Mouse (Mus musculus) macrophage (primary cell): ENCODE data around the gene Ccdc170. TPM values are rescaled to one million over a fixed set of nuclear protein-coding genes. Genes with fewer than 3 reads are reported as not detected.
"Not testable (repeated sequence)": the region's sequence is repeated elsewhere in the genome, so short reads cannot be mapped to it uniquely, and the experiment has no call there.

Experiments
- H3K27ac ChIP-seq: fragments of 350-480 bp; formaldehyde crosslinking; 2 replicates; pipeline ENCODE4 v1.9.0; 2021
- H3K36me3 ChIP-seq: fragments of 350-480 bp; formaldehyde crosslinking; 2 replicates; pipeline ENCODE4 v1.9.0; 2021; ENCODE audit errors: inconsistent target
- H3K4me3 ChIP-seq: fragments of 350-480 bp; formaldehyde crosslinking; 2 replicates; pipeline ENCODE4 v1.9.0; 2021; ENCODE audit errors: inconsistent target
- H3K79me2 ChIP-seq: fragments of 350-480 bp; formaldehyde crosslinking; 2 replicates; pipeline ENCODE4 v1.9.0; 2021; ENCODE audit errors: inconsistent target
- WGBS: methylation state at CpG from one replicate; pipeline ENCODE4 v1.1.7; 2026; ENCODE audit warnings: inconsistent platforms; ENCODE audit not compliant: missing documents; 5-methylcytosine and 5-hydroxymethylcytosine counted together
- polyA plus RNA-seq: library from polyadenylated mRNA; stranded (reverse); fragments of 250-400 nt; gene quantifications from 3 replicates; pipeline ENCODE4 v1.2.4, GENCODE M21; 2018; ENCODE audit warnings: inconsistent platforms
- total RNA-seq, 78 experiments: library from RNA; depleted of rRNA; stranded (reverse); fragments of 250-400 nt; gene quantifications; 1 replicate in 9 of 78; 2 replicates in 24 of 78; 3 replicates in 43 of 78; 4 replicates in 2 of 78; pipeline ENCODE4 v1.2.4; 2018; ENCODE audit warnings: inconsistent platforms in 56 of 78

Gene Ccdc170
- total RNA-seq (2018; cell fraction: chromatin; rRNA removed), result under 1 TPM in 6 of 26 experiments, not detected in 20; 0.29 to 0.92 (median 0.53) TPM
- under 1 TPM in 4 of 26 experiments, not detected in 22; 0.06 to 0.10 (median 0.07) TPM for total RNA-seq (2018; cell fraction: cytosol; rRNA removed)
- total RNA-seq (2018; cell fraction: nucleus; rRNA removed), result under 1 TPM in 1 of 26 experiments, not detected in 25; 0.29 TPM
- not detected in 3 replicates for polyA plus RNA-seq

- no peaks in the 10 kb centered on the region for H3K36me3 ChIP-seq
- no peaks in the 10 kb centered on the region for H3K79me2 ChIP-seq
- WGBS, result 96% methylated on average over 11 of the region's 11 CpGs
- no peak within 1 kb of the TSS for H3K4me3 ChIP-seq
- H3K27ac ChIP-seq, result no peak within 1 kb of the TSS
Measured at GRCm38 (mm10) chr10:4482355-4482754, at the start of gene Ccdc170. Gene Ccdc170, plus strand, starts transcription at chr10:4482502.

DNA sequence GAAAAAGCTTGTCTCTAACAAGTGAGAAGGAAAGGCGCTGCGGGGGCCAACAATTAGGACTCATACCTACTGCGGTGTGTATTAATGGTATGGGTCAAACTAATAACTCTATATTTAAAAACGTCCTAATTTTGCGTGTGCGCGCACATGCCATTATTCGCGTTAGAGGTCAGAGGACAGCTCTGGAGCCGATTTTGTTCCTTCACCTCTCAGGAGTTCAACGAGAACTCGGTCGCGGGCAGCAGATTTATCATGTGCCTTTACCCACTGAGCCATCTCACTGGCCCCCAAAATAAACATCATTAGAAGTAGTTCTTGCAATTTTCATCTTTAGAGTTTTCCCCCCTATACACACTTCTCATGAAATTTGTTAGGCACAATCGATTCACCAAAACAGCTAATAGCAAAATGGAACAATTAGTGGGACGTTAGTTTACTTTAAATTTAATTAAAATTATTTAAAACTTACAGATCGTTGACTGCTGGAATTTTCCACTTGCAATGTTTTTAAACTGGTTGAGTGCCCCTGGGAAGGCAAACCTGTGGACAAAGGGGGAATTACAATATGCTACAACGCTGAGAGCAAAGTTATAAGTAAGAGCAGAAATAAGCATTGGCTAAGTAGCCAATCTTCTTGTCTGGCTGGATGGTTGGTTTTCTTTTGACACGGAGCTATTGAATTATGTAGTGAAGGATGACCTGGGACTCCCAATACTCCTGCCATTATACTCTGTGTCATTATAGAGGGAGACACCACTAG lies 49.1 kb upstream of the Ccdc170 start:
- H3K36me3 ChIP-seq, result peaks cover 10% of the 10 kb centered on the region; the same call in 1 of the 2 replicates
- 4% methylated on average over 19 of the region's 19 CpGs for WGBS
- H3K4me3 ChIP-seq, result peak overlapping the region; percentile 65
- peak overlapping the region; percentile 78 for H3K27ac ChIP-seq
- peaks cover 42% of the 10 kb centered on the region for H3K79me2 ChIP-seq

DNA sequence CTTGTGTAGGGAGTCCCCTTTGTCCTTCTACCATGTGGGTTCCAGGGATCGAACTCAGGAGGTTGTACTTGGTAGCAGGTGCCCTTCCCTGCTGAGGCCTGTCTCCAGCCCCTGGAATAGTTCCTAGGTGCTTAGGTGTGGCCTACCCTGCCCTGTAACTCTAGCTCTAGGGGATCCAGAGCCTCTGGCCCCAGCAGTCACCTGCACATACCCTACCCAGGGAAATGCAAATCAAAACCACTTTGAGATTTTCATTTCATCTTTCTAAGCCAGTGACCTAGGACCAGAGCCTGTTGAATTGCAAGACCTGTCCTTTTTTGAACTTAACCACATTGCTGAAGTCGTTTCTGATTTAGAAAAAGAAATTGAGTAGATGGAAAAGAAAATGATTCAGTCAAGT lies 48.4 kb upstream of the Ccdc170 start:
- H3K36me3 ChIP-seq, H3K27ac ChIP-seq, H3K4me3 ChIP-seq: not testable (repeated sequence)
- H3K79me2 ChIP-seq, result peaks cover 36% of the 10 kb centered on the region
- 69% methylated on average over 2 of the region's 2 CpGs for WGBS

DNA sequence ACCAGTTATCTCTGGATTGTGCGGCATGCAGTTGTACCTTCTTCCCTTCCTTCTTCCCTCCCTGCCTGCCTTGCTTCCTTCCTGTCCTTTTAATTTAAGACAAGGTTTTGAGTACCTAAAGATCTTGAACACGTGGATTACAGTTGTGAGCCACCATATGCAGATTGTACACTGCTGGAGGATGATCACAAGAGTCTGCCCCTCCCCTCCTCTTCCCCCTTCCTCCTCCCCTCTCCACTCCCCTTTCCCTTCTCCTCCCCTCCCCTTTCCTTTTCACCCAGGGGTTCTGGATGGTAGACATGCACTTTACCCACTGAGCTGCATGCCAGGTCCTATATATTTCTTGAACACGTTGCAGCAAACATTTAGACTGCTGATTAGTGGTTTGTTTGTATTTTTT lies 46.9 kb upstream of the Ccdc170 start:
- WGBS, result 65% methylated on average over 3 of the region's 3 CpGs
- H3K36me3 ChIP-seq, result peaks cover 24% of the 10 kb centered on the region; the same call in 1 of the 2 replicates

GRCm38 (mm10) chr10:4456409-4456808 lies 25.9 kb upstream of the Ccdc170 start:
- WGBS, result 23% methylated on average over 4 of the region's 4 CpGs
- Histone ChIP-seq H3K36me3 (peaks cover 20% of the 10 kb centered on the region), H3K4me3 (no peak overlapping the region)

More for the DNA sequence above, 46.9 kb upstream of the Ccdc170 start:
- Histone ChIP-seq H3K79me2 (peaks cover 25% of the 10 kb centered on the region), H3K27ac (no peak overlapping the region), H3K4me3 (no peak overlapping the region)

DNA sequence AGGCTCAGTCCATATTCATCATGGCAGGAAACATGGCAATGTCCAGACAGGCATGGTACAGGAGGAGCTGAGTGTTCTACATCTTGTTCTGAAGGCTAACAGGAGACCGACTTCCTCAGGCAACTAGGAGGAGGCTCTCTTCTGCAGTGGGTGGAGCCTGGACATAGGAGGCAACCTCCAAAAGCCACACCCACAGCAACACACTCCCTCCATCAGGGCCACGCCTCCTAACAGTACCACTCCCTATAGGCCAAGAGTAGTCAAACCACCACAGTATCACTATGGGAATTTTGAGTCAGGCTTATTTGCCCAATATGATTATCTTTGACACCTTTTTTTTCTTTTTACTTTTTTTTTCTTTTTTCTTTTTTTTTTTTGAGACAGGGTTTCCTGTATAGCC lies 22.1 kb upstream of the Ccdc170 start:
- Histone ChIP-seq H3K4me3 (no peak overlapping the region), H3K36me3 (0 out of 2 replicates have a peak, but pooled peaks cover 3% of the 10 kb centered on the region), H3K79me2 (no peaks in the 10 kb centered on the region), H3K27ac (no peak overlapping the region)
- WGBS, result 96% methylated on average over 2 of the region's 2 CpGs

More at GRCm38 (mm10) chr10:4456409-4456808, 25.9 kb upstream of the Ccdc170 start:
- Histone ChIP-seq H3K27ac (no peak overlapping the region), H3K79me2 (no peaks in the 10 kb centered on the region)

DNA sequence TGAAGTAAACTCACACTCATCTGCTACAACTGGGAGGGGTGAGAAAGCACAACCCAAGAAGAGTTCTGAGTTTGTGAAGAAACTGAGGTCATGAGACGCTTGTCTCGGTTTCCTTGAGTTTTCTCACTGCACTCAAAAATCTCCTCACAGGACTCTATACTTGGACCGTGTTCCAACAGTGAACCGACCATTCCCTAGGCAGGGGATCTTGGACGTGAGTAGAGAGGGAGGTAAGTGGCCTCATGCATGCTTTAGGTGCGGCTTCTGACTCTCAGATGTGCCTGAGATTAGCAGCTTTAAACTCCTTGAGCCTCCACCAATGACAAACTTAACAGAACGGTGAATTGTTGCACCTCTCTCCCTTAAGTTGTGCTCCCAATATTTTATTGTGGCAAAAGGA lies 16.5 kb upstream of the Ccdc170 start:
- Histone ChIP-seq H3K4me3 (no peak overlapping the region), H3K79me2 (no peaks in the 10 kb centered on the region), H3K27ac (no peak overlapping the region), H3K36me3 (no peaks in the 10 kb centered on the region)
- WGBS, result 95% methylated on average over 7 of the region's 7 CpGs

- WGBS, result 53% methylated on average over 3 of the region's 3 CpGs
Measured at GRCm38 (mm10) chr10:4469406-4469805, 12.9 kb upstream of the Ccdc170 start.

GRCm38 (mm10) chr10:4473591-4473993 lies 8.7 kb upstream of the Ccdc170 start:
- 93% methylated on average over 11 of the region's 11 CpGs for WGBS
- Histone ChIP-seq H3K79me2 (no peaks in the 10 kb centered on the region), H3K36me3 (no peaks in the 10 kb centered on the region), H3K27ac (no peak overlapping the region), H3K4me3 (no peak overlapping the region)

More at GRCm38 (mm10) chr10:4469406-4469805, 12.9 kb upstream of the Ccdc170 start:
- H3K4me3 ChIP-seq, result no peak overlapping the region
- no peaks in the 10 kb centered on the region for H3K36me3 ChIP-seq
- no peak overlapping the region for H3K27ac ChIP-seq
- H3K79me2 ChIP-seq, result no peaks in the 10 kb centered on the region

DNA sequence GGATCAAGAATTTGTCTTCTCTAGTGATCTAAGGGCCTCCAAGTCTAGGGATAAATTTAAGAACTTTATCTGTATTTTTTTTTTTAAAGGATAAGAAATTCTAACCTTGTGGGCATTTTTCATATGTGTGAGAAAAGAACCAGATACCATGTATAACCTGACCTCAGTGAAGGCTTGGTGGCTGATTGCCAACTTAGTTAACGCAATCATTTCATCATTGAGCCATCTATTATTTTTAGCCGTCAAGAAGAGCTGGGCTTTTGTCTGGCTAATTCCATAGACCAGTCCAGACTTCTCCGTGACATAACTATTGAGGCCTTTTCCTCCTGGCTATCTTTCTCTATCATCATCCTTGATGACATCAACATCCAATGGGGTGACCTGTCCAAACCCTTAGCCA lies 6.9 kb upstream of the Ccdc170 start:
- no peaks in the 10 kb centered on the region for H3K36me3 ChIP-seq
- 64% methylated on average over 3 of the region's 3 CpGs for WGBS
- H3K4me3 ChIP-seq, result no peak overlapping the region
- no peaks in the 10 kb centered on the region for H3K79me2 ChIP-seq
- no peak overlapping the region for H3K27ac ChIP-seq

- 89% methylated on average over 5 of the region's 5 CpGs for WGBS
- no peak overlapping the region for H3K27ac ChIP-seq
- H3K4me3 ChIP-seq, result no peak overlapping the region
- H3K79me2 ChIP-seq, result no peaks in the 10 kb centered on the region
- no peaks in the 10 kb centered on the region for H3K36me3 ChIP-seq
Measured at GRCm38 (mm10) chr10:4476604-4477003, 5.7 kb upstream of the Ccdc170 start.

- Histone ChIP-seq H3K27ac (no peak overlapping the region), H3K4me3 (no peak overlapping the region), H3K79me2 (no peaks in the 10 kb centered on the region), H3K36me3 (no peaks in the 10 kb centered on the region)
- WGBS, result 100% methylated on average over 3 of the region's 3 CpGs
Measured at GRCm38 (mm10) chr10:4480929-4481328, 1.4 kb upstream of the Ccdc170 start.

DNA sequence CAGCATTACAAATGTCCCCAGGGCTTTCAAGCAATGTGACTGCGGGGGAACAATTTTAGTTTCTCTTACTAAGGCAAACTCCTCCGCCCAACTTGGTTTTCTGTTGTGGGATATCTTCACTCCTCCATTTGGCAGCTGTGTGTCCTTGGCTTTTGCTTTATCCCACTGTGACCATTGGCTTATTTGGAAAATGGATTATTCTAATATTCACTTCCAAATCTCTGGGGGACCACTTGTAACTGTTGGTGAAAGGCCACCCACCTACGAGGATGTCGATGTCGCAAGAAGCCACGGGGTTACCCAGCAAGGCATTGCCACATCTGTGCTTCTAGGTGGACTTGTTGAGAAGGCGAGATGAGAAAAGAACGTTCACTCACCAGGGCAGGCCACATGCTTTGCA lies 607 bp upstream of the Ccdc170 start:
- Histone ChIP-seq H3K27ac (no peak overlapping the region), H3K79me2 (no peaks in the 10 kb centered on the region), H3K4me3 (no peak overlapping the region), H3K36me3 (no peaks in the 10 kb centered on the region)
- 52% methylated on average over 8 of the region's 8 CpGs for WGBS

- no peak overlapping the region for H3K27ac ChIP-seq
- H3K4me3 ChIP-seq, result no peak overlapping the region
- WGBS, result 100% methylated on average over 1 of the region's 1 CpGs
- H3K79me2 ChIP-seq, result no peaks in the 10 kb centered on the region
- H3K36me3 ChIP-seq, result no peaks in the 10 kb centered on the region
Measured at GRCm38 (mm10) chr10:4483848-4484247, 1.5 kb downstream of the Ccdc170 start.

DNA sequence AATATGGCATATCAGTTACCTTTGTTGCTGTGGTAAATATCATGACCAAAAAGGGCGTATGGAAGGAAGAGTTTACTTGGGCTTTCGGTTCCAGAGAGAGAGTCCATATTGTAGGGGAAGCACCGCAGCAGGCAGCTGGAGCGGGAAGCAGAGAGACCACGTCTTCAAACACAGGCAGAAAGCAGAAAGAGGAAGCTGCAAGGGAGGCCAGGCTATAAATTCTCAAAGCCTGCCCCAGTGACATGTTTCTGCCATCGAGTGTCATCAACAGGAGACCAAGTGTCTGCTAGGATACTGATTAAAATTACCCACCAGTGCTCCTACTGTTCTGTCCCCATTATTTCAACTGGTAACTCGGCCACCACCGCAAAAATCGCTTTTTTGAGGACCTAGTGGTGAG lies 2.7 kb downstream of the Ccdc170 start:
- Histone ChIP-seq H3K27ac (no peak overlapping the region), H3K36me3 (no peaks in the 10 kb centered on the region), H3K4me3 (no peak overlapping the region), H3K79me2 (no peaks in the 10 kb centered on the region)
- WGBS, result 52% methylated on average over 9 of the region's 9 CpGs
